Mouse (Mus musculus): ENCODE measurements around the gene Gtpbp3.
"Not testable (repeated sequence)": the region's sequence is repeated elsewhere in the genome, so short reads cannot be mapped to it uniquely, and the experiment has no call there.

The Gtpbp3 gene

GRCm38 (mm10) chr8:71497077-71497645 lies 9.3 kb downstream of the Gtpbp3 start:
- in situ Hi-C loops (cut with MboI, MseI) = no loop called here

- in situ Hi-C loops (cut with MboI, MseI) = no loop called here
Observed at GRCm38 (mm10) chr8:71497881-71498501, 10.1 kb downstream of the Gtpbp3 start.

- in situ Hi-C loops (cut with MboI, MseI) = no loop called here
Observed at GRCm38 (mm10) chr8:71498816-71499690, 11.2 kb downstream of the Gtpbp3 start.

- in situ Hi-C loops (cut with MboI, MseI) = no loop called here
Observed at GRCm38 (mm10) chr8:71504349-71504748, 16.4 kb downstream of the Gtpbp3 start.

GRCm38 (mm10) chr8:71505326-71505725 lies 17.4 kb downstream of the Gtpbp3 start:
- in situ Hi-C loops (cut with MboI, MseI) = no loop called here

- in situ Hi-C loops (cut with MboI, MseI) = no loop called here
Observed at GRCm38 (mm10) chr8:71505979-71506378, 18.1 kb downstream of the Gtpbp3 start.

- in situ Hi-C loops (cut with MboI, MseI) = no loop called here
Observed at GRCm38 (mm10) chr8:71507589-71508104, 19.7 kb downstream of the Gtpbp3 start.

- in situ Hi-C loops (cut with MboI, MseI) = no loop called here
Observed at GRCm38 (mm10) chr8:71509316-71509715, 21.4 kb downstream of the Gtpbp3 start.

- in situ Hi-C loops (cut with MboI, MseI) = no loop called here
Observed at GRCm38 (mm10) chr8:71511644-71512043, 23.7 kb downstream of the Gtpbp3 start, which contains the start of gene Plvap. Gene Plvap (minus strand): TSS chr8:71511752.

GRCm38 (mm10) chr8:71513018-71513754 lies 25.3 kb downstream of the Gtpbp3 start:
- in situ Hi-C loops (cut with MboI, MseI) = no loop called here

- in situ Hi-C loops (cut with MboI, MseI) = no loop called here
Observed at GRCm38 (mm10) chr8:71515043-71515442, 27.1 kb downstream of the Gtpbp3 start.

GRCm38 (mm10) chr8:71516786-71517185 lies 28.9 kb downstream of the Gtpbp3 start:
- in situ Hi-C loops (cut with MboI, MseI) = no loop called here

GRCm38 (mm10) chr8:71519037-71519825 lies 31.3 kb downstream of the Gtpbp3 start:
- in situ Hi-C loops (cut with MboI, MseI) = not testable (repeated sequence)

GRCm38 (mm10) chr8:71521634-71522033 lies 33.7 kb downstream of the Gtpbp3 start:
- in situ Hi-C loops (cut with MboI, MseI) = loop anchor here (5.0 kb wide), 2 partner anchors 34 to 79 kb away; partner anchors contain the start of genes Ano8 and Gtpbp3

- in situ Hi-C loops (cut with MboI, MseI) = no loop called here
Observed at GRCm38 (mm10) chr8:71525226-71526050, 37.5 kb downstream of the Gtpbp3 start, which contains the start of gene Ccdc194. Gene Ccdc194 (minus strand): TSS chr8:71525711.

GRCm38 (mm10) chr8:71526272-71526671 lies 38.4 kb downstream of the Gtpbp3 start:
- in situ Hi-C loops (cut with MboI, MseI) = no loop called here

- in situ Hi-C loops (cut with MboI, MseI) = no loop called here
Observed at GRCm38 (mm10) chr8:71527162-71527870, 39.4 kb downstream of the Gtpbp3 start.

GRCm38 (mm10) chr8:71528362-71529073 lies 40.6 kb downstream of the Gtpbp3 start:
- in situ Hi-C loops (cut with MboI, MseI) = no loop called here
